ENCODE assay signal across 10 mouse cellular contexts in the genomic region with DNA sequence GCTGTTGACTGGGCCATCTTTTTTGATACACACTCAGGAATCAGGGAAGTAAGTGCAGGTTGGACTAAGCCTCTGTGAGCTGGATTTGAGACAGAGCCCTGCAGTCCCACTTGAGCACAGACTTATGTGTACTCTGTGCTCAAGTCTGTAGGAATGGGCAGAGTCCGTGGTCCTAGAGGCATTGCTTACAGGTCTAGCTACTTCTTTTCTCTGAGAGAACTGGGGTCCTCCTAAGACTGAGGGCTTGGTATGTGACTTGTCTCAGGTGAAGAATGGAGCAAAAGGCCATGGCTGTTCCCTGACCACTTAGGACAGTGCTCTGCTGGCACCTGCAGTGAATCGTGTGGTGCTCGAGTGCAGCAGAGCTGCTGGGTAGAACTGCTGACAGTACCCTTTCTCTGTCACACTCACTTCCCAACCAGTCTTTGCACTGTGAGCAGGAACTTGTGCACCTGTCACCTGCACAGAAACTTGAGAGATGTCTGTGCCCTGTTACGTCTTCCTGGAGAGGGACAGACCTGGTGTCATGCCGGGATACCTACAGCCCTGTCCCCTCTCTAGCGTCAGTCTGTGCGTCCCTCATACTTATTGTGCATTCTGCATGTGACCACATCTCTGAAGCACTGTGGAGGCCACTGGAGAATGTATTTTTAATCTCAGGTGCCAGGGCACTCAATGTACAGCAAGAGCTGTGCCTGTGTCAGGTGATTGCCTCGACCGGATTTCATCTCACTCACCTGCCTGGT.
DNase-seq lines count a peak whose midpoint lies in the region; ATAC-seq and TF ChIP-seq lines count a peak whose summit lies in the region.
"Had no signal": no experiment of that assay in that cellular context is flagged by ENCODE, and none has a peak within 500 bp of the region (broad histone marks: within the 10 kb centered on the region; RNA-seq: fewer than 3 reads in every experiment).

No protein-coding gene starts in this region.

- no peaks in the 10 kb centered on the region for H3K9me3 ChIP-seq in forebrain, embryonic 12.5 days
- H3K9me3 ChIP-seq in limb, embryonic 10.5 days (replicated peaks) = no peaks in the 10 kb centered on the region
- H3K9me3 ChIP-seq in neural tube, embryonic 15.5 days (replicated peaks) = no peaks in the 10 kb centered on the region
- H3K9me3 ChIP-seq: lung, embryonic 15.5 days had no signal

- H3K36me3 ChIP-seq in forebrain, embryonic 12.5 days (replicated peaks) = no peaks in the 10 kb centered on the region
- no peaks in the 10 kb centered on the region for H3K36me3 ChIP-seq in limb, embryonic 10.5 days
- no peaks in the 10 kb centered on the region for H3K36me3 ChIP-seq in neural tube, embryonic 15.5 days
- H3K36me3 ChIP-seq: lung, embryonic 15.5 days had no signal

- peaks cover 40% of the 10 kb centered on the region for H3K4me1 ChIP-seq in forebrain, embryonic 12.5 days
- peaks cover 16% of the 10 kb centered on the region for H3K4me1 ChIP-seq in limb, embryonic 10.5 days
- H3K4me1 ChIP-seq in neural tube, embryonic 15.5 days = peaks cover 28% of the 10 kb centered on the region
- H3K4me1 ChIP-seq: lung, embryonic 15.5 days had no signal

- 7% methylated on average over 9 of the region's 9 CpGs for WGBS in forebrain, embryonic 12.5 days
- WGBS in limb, embryonic 10.5 days = 42% methylated on average over 9 of the region's 9 CpGs
- WGBS in neural tube, embryonic 15.5 days = 10% methylated on average over 9 of the region's 9 CpGs

- H3K27me3 ChIP-seq in forebrain, embryonic 12.5 days = peaks cover 74% of the 10 kb centered on the region
- no peaks in the 10 kb centered on the region for H3K27me3 ChIP-seq in limb, embryonic 10.5 days (ENCODE audit: low read depth, poor library complexity, severe bottlenecking)
- no peaks in the 10 kb centered on the region for H3K27me3 ChIP-seq in neural tube, embryonic 15.5 days (replicated peaks)
- H3K27me3 ChIP-seq: lung, embryonic 15.5 days had no signal

- peak overlapping the region; percentile 38 for H3K4me2 ChIP-seq in forebrain, embryonic 12.5 days
- peak overlapping the region; percentile 19; the same call in 1 of the 2 replicates for H3K4me2 ChIP-seq in neural tube, embryonic 15.5 days
- H3K4me2 ChIP-seq: lung, embryonic 15.5 days had no signal

- peak; percentile 49 for ATAC-seq in forebrain, embryonic 12.5 days (ENCODE audit: low FRiP score)
- peak; percentile 53 for ATAC-seq in neural tube, embryonic 15.5 days (ENCODE audit: low FRiP score)
- ATAC-seq in erythroblast, adult 5-6 weeks (replicated peaks; ENCODE audit: low FRiP score, poor library complexity, severe bottlenecking) = no peak

- DNase-seq in layer of hippocampus, adult 2 months (ENCODE audit: low spot score in 2 of 2) = no peak
- DNase-seq in layer of hippocampus, adult 9-10 months (ENCODE audit: low spot score) = no peak
- no peak for DNase-seq in limb, embryonic 10.5 days (ENCODE audit: low spot score)
- no peak for DNase-seq in testis, postnatal 10 days (ENCODE audit: low spot score)
- DNase-seq: adrenal gland, adult 2 months; cerebellum, adult 2 months had no signal

- no peak overlapping the region for H3K4me3 ChIP-seq in layer of hippocampus, adult 2 months
- no peak overlapping the region for H3K4me3 ChIP-seq in forebrain, embryonic 12.5 days (replicated peaks)
- H3K4me3 ChIP-seq in limb, embryonic 10.5 days = no peak overlapping the region
- no peak overlapping the region for H3K4me3 ChIP-seq in neural tube, embryonic 15.5 days (replicated peaks)
- H3K4me3 ChIP-seq: lung, embryonic 15.5 days had no signal

- peak overlapping the region; percentile 43 for H3K27ac ChIP-seq in layer of hippocampus, adult 2 months
- H3K27ac ChIP-seq in forebrain, embryonic 12.5 days = peak overlapping the region; percentile 84
- H3K27ac ChIP-seq in limb, embryonic 10.5 days = peak overlapping the region; percentile 46; the same call in 1 of the 2 replicates
- H3K27ac ChIP-seq in neural tube, embryonic 15.5 days (replicated peaks) = peak overlapping the region; percentile 76
- H3K27ac ChIP-seq: lung, embryonic 15.5 days had no signal

- TF ChIP-seq CTCF in layer of hippocampus, adult 2 months (conservative IDR thresholded peaks at IDR 0.05) = no peak

- H3K9ac ChIP-seq in forebrain, embryonic 12.5 days = no peak overlapping the region
- peak overlapping the region; percentile 30; the same call in 1 of the 2 replicates for H3K9ac ChIP-seq in neural tube, embryonic 15.5 days (replicated peaks)
- H3K9ac ChIP-seq: lung, embryonic 15.5 days had no signal
